Mouse (Mus musculus): ENCODE data around the gene Jph3.

Jph3 gene

GRCm38 (mm10) chr8:121730646-121731045 lies 1.2 kb downstream of the Jph3 start:
- peak; percentile 18 for DNase-seq

- DNase-seq, result no peak
These were observed 1.6 kb downstream of the Jph3 start for GRCm38 (mm10) chr8:121731060-121731459.

GRCm38 (mm10) chr8:121731471-121732333 lies 2.3 kb downstream of the Jph3 start:
- DNase-seq, result peak; percentile 56

DNA sequence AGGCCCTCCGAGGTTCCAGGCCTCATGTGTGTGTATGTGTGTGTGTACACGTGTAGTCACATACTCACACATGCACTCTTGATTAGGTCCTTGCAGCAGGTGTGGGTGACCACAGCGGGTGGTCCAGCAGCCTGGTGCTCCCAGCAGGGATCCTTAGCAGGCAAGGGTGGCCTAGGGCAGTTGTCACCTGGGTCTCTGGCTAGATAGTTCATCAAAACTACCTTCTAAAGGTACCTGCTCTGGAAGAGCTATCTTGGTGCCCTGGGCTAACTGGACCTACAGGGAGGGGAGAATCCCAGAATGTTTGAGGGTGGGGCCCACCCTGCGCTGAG lies 2.9 kb downstream of the Jph3 start:
- DNase-seq, result no peak

DNA sequence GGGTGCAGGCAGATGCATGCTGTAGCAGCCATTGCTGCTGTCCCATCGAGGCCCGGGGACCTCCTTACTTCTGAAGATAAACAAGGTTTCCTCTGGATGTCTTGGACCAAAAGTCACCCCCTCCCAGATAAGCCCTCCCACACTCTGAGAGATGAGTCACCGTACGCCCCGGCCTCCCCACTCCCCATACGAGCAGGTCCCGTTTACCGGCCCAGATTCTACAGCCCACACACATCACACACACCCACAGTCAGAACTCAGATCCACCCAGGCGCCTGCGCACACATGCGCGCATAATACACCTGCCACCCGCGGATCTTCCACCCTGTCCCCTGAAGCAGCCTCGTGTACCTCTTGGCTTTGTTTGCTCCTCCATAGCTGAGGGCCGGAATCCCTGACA lies 4.8 kb downstream of the Jph3 start:
- no peak for DNase-seq

- peak; percentile 71 for DNase-seq
These were observed 6.8 kb downstream of the Jph3 start for GRCm38 (mm10) chr8:121736236-121736635.

GRCm38 (mm10) chr8:121740721-121741120 lies 11.3 kb downstream of the Jph3 start:
- no peak for DNase-seq

DNA sequence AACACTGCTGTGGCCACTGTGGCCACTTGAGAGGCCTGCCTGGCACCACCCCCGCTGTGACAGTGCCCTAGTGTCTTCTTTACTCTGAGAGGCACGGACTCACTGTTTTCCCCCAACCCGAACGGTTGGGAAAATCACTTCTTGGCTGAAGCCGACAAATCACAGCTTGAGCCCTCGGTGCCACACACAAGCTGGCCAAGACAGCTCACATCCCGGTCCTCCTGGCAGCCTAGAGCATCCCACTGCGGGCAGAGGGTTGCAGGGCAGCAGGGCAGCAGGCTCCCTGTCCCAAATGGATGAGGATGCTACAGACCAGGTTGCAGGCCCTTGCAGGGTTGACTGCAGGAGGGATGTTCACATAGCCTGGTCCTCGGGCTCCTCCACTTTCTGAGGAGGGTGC lies 20.1 kb downstream of the Jph3 start:
- no peak for DNase-seq

GRCm38 (mm10) chr8:121750512-121750911 lies 21.1 kb downstream of the Jph3 start:
- DNase-seq, result no peak

DNA sequence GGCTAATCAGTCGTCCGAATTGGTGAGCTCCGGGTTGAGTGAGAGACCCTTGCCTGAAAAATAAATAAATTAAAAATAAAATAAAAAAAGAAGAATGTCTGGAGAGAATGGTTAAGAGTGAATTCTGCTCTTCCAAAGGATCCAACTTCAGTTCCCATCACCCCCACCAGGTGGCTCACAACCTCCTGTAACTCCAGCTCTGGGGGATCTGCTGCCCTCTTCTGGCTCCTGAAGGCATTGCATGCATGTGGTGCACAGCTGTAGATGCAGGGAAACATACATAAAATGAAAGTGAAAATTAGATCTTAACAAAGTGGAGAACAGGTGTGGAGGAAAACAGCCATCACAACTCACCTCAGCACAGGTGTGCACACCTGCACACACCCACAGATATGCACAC lies 22.0 kb downstream of the Jph3 start:
- peak; percentile 72 for DNase-seq

- no peak for DNase-seq
These were observed 29.0 kb downstream of the Jph3 start for GRCm38 (mm10) chr8:121758470-121758869.

GRCm38 (mm10) chr8:121760484-121760883 lies 31.1 kb downstream of the Jph3 start:
- no peak for DNase-seq

DNA sequence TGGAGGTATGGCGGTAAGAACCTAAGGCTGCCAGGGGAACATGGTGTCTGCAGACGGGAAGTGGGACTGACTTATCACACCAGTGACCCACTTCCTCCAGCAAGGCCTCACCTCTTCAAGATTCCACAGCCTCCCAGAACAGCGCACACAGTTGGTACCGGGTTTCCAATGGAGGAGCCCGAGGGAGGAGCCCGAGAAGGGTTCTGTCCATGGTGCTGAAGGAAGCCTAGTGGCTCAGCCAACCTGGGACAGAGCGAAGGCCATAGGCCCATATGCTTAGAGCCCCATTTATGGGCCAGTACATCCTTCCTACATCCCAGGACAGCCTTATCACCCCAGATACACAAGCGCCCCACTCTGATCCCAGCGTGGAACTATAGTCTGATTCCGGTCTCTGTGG lies 32.1 kb downstream of the Jph3 start:
- peak; percentile 69 for DNase-seq

DNA sequence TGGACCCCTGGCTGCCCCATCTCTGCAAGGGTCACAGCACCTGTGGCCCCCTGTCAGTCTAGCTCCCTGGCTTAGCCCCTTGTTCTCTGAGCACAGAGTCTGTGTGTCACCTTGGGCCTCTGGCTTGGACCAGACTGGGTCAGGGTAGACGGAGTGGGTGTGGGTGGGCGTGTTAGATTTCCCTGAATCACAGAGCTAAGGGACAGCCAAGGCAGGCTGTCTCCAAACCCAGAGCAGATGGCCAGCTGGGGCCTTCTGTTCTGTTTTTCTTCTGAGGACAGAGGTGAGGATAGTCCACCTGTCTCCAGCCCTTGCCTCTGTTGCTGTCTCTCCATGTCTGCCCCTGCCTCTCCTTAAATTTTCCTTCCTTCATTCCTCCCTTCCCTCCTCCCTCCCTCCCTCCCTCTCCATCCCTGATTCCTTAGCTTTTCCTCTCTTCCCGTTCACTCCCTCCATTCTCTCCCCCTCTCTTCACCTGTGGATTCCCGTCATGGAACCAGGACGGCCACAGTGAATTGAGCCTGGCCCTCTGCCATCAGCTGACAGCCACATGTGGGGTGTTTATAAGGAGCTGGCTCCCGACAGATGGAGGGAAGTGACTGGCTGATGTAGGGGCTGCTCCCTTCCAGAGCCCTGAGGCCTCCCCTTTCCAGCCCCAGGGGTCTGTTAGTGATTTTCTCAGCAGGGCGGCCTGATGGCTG lies 33.7 kb downstream of the Jph3 start:
- peak; percentile 48 for DNase-seq

- DNase-seq, result no peak
These were observed 34.2 kb downstream of the Jph3 start for GRCm38 (mm10) chr8:121763700-121764013.

GRCm38 (mm10) chr8:121765594-121766138 lies 36.2 kb downstream of the Jph3 start:
- DNase-seq, result no peak

GRCm38 (mm10) chr8:121769095-121769494 lies 39.7 kb downstream of the Jph3 start:
- DNase-seq, result no peak

DNA sequence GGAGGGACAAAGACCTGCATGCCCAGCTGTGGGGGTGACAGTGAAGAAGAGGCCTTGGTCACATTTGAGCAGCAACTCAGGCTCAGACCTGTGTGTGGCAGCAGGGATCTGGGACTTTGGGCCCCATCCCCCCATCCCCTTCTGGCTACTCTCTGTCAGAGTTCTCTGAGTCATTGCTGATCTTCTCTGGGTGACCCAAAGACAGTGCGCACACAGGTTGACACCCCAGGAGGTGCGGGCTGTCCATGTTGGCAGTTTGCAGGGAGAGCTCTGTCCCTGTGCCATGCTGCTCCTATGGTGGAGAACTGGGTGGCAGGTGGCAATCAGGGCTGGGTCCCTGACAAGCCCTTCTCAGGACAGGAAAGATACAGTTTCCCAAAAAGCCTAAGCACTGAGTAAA lies 40.2 kb downstream of the Jph3 start:
- no peak for DNase-seq

GRCm38 (mm10) chr8:121770845-121771752 lies 41.7 kb downstream of the Jph3 start:
- peak; percentile 62 for DNase-seq

DNA sequence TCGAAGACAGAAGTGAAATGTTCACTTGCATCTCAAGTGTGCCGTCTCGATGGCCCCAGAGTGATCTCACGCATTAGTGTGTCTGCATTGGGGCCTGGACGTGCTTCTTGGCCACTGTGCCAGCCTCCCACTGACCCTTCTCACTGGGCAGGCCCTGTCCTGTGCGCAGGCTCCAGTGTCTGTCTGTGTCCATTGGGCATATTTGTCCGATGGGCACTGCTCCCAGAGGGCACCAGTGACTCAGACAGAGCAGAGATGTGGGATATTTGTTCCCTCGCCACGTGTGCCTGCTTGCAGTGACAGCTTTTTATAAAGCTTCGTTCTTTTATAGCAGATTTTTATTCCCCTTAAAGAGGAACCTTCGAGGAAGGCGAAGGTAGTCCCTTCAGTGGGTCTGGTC lies 44.5 kb downstream of the Jph3 start:
- no peak for DNase-seq

DNA sequence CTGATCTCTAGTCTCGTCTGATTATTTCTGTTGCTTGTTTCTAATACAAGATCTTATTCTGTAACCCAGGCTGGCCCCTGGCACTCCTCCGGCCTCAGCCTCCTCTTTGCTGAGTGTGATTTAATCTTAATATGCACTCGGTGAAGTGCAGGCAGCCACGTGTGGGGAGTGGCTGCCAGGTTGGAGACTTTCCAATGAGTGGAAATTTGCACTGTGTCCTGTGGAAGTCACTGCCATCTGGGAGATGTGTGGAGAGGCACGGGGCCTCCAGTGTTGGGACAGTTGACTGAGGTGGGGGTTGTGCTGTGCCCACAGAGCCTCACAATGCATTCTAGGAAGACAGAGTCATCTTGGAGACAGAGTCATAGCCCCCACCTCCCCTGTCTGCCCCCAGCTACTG lies 53.1 kb downstream of the Jph3 start:
- no peak for DNase-seq

GRCm38 (mm10) chr8:121786542-121786941 lies 57.1 kb downstream of the Jph3 start:
- DNase-seq, result no peak

- no peak for DNase-seq
These were observed 59.4 kb downstream of the Jph3 start for GRCm38 (mm10) chr8:121788786-121789185.
